Mouse (Mus musculus) hindbrain, embryonic 12.5 days (tissue): ENCODE measurements at regions not wholly inside any gene's neighbourhood (a gene's known extent, or its start where the extent isn't known, plus 50 kb on each side); places are given as distances from the start of the nearest gene placed in this dataset.

ENCODE experiments used
- ATAC-seq: fragments of 200-750 bp; cut with Nextera tagmentation; 2 replicates; pipeline ENCODE4 v1.8.0; 2017; ENCODE audit warnings: moderate TSS enrichment; ENCODE audit not compliant: low FRiP score
- H3K27ac ChIP-seq: fragments of 300-500 bp; sonication (generic); 2 replicates; pipeline ENCODE4 v1.5.1; 2016; ENCODE audit warnings: mild to moderate bottlenecking
- H3K27me3 ChIP-seq: fragments of 300-500 bp; sonication (generic); 2 replicates; pipeline ENCODE4 v1.6.1; 2016; ENCODE audit warnings: mild to moderate bottlenecking
- H3K36me3 ChIP-seq: fragments of 300-500 bp; sonication (generic); 2 replicates; pipeline ENCODE4 v1.6.1; 2016; ENCODE audit warnings: mild to moderate bottlenecking
- H3K4me1 ChIP-seq: fragments of 300-500 bp; sonication (generic); 2 replicates; pipeline ENCODE4 v1.6.1; 2016
- H3K4me2 ChIP-seq: fragments of 300-500 bp; sonication (generic); replicated peaks from 2 replicates; pipeline ENCODE4 v1.6.1; 2016; ENCODE audit warnings: mild to moderate bottlenecking
- H3K4me3 ChIP-seq: fragments of 300-500 bp; sonication (generic); 2 replicates; pipeline ENCODE4 v1.5.1; 2016; ENCODE audit warnings: mild to moderate bottlenecking
- H3K9ac ChIP-seq: fragments of 300-500 bp; sonication (generic); 2 replicates; pipeline ENCODE4 v1.6.1; 2016; ENCODE audit warnings: mild to moderate bottlenecking, moderate library complexity
- H3K9me3 ChIP-seq: fragments of 300-500 bp; sonication (generic); replicated peaks from 2 replicates; pipeline ENCODE4 v1.6.1; 2016; ENCODE audit warnings: mild to moderate bottlenecking
- WGBS: fragments of 180-500 bp; shearing (Covaris S2); methylation state at CpG from one replicate; pipeline ENCODE4 v1.1.7; 2016; 5-methylcytosine and 5-hydroxymethylcytosine counted together

- Histone ChIP-seq H3K36me3 (no peaks in the 10 kb centered on the region), H3K4me3 (no peak overlapping the region), H3K27ac (no peak overlapping the region), H3K9ac (no peak overlapping the region), H3K27me3 (0 out of 2 replicates have a peak, but pooled peaks cover 10% of the 10 kb centered on the region), H3K9me3 (no peaks in the 10 kb centered on the region), H3K4me2 (no peak overlapping the region), H3K4me1 (no peaks in the 10 kb centered on the region)
- WGBS: 34% methylated on average over 5 of the region's 5 CpGs
- ATAC-seq: no peak
These were observed 171.1 kb upstream of the Mkln1 start for GRCm38 (mm10) chr6:31227406-31227805.

- Histone ChIP-seq H3K27me3 (0 out of 2 replicates have a peak, but pooled peaks cover 10% of the 10 kb centered on the region), H3K9ac (no peak overlapping the region), H3K4me1 (peaks cover 1% of the 10 kb centered on the region; the same call in 1 of the 2 replicates), H3K27ac (no peak overlapping the region), H3K4me2 (no peak overlapping the region), H3K4me3 (no peak overlapping the region), H3K9me3 (no peaks in the 10 kb centered on the region), H3K36me3 (no peaks in the 10 kb centered on the region)
- ATAC-seq: no peak
- 90% methylated on average over 1 of the region's 1 CpGs for WGBS
These were observed 170.5 kb upstream of the Mkln1 start for GRCm38 (mm10) chr6:31228061-31228460.

GRCm38 (mm10) chr6:31231821-31232220 is 166.7 kb upstream of the Mkln1 start:
- Histone ChIP-seq H3K4me3 (no peak overlapping the region), H3K27ac (no peak overlapping the region), H3K9ac (no peak overlapping the region), H3K4me1 (peaks cover 10% of the 10 kb centered on the region), H3K9me3 (no peaks in the 10 kb centered on the region), H3K4me2 (no peak overlapping the region), H3K27me3 (no peaks in the 10 kb centered on the region), H3K36me3 (no peaks in the 10 kb centered on the region)
- no peak for ATAC-seq
- WGBS: 85% methylated on average over 4 of the region's 4 CpGs

GRCm38 (mm10) chr6:31233252-31233993 is 165.1 kb upstream of the Mkln1 start:
- peak; percentile 48; the same call in 1 of the 2 replicates for ATAC-seq
- Histone ChIP-seq H3K27me3 (no peaks in the 10 kb centered on the region), H3K9me3 (no peaks in the 10 kb centered on the region), H3K36me3 (no peaks in the 10 kb centered on the region), H3K4me2 (0 out of 2 replicates have a peak overlapping the region, but pooled peaks have one; percentile 1), H3K27ac (peak overlapping the region; percentile 55; the same call in 1 of the 2 replicates), H3K4me1 (peaks cover 10% of the 10 kb centered on the region), H3K9ac (no peak overlapping the region), H3K4me3 (no peak overlapping the region)
- WGBS: 47% methylated on average over 18 of the region's 18 CpGs

- no peaks in the 10 kb centered on the region for H3K36me3 ChIP-seq
- no peak overlapping the region for H3K27ac ChIP-seq
- no peaks in the 10 kb centered on the region for H3K9me3 ChIP-seq
- H3K4me1 ChIP-seq: no peaks in the 10 kb centered on the region
- no peak overlapping the region for H3K9ac ChIP-seq
- H3K27me3 ChIP-seq: no peaks in the 10 kb centered on the region
- ATAC-seq: no peak
- WGBS: 18% methylated on average over 9 of the region's 9 CpGs
- H3K4me2 ChIP-seq: no peak overlapping the region
- H3K4me3 ChIP-seq: no peak overlapping the region
These were observed 158.5 kb upstream of the Mkln1 start for GRCm38 (mm10) chr6:31240051-31240450.

GRCm38 (mm10) chr6:31250526-31250925 is 148.0 kb upstream of the Mkln1 start:
- Histone ChIP-seq H3K36me3 (no peaks in the 10 kb centered on the region), H3K4me3 (no peak overlapping the region), H3K4me2 (no peak overlapping the region), H3K27me3 (no peaks in the 10 kb centered on the region; the same call in 1 of the 2 replicates), H3K27ac (no peak overlapping the region), H3K9ac (no peak overlapping the region), H3K4me1 (peaks cover 4% of the 10 kb centered on the region; the same call in 1 of the 2 replicates), H3K9me3 (no peaks in the 10 kb centered on the region)
- no peak for ATAC-seq
- WGBS: 68% methylated on average over 2 of the region's 2 CpGs

- H3K4me2 ChIP-seq: peak overlapping the region; percentile 32
- ATAC-seq: no peak
- H3K36me3 ChIP-seq: no peaks in the 10 kb centered on the region
- H3K4me1 ChIP-seq: peaks cover 4% of the 10 kb centered on the region; the same call in 1 of the 2 replicates
- no peak overlapping the region for H3K9ac ChIP-seq
- no peak overlapping the region for H3K27ac ChIP-seq
- WGBS: 27% methylated on average over 15 of the region's 15 CpGs
- H3K9me3 ChIP-seq: no peaks in the 10 kb centered on the region
- H3K4me3 ChIP-seq: no peak overlapping the region
- H3K27me3 ChIP-seq: no peaks in the 10 kb centered on the region
These were observed 145.1 kb upstream of the Mkln1 start for GRCm38 (mm10) chr6:31253251-31253935.

GRCm38 (mm10) chr6:31260645-31261345 is 137.7 kb upstream of the Mkln1 start:
- Histone ChIP-seq H3K9me3 (no peaks in the 10 kb centered on the region), H3K27me3 (no peaks in the 10 kb centered on the region), H3K4me3 (no peak overlapping the region), H3K27ac (no peak overlapping the region), H3K4me2 (no peak overlapping the region), H3K36me3 (no peaks in the 10 kb centered on the region), H3K4me1 (no peaks in the 10 kb centered on the region), H3K9ac (no peak overlapping the region)
- ATAC-seq: no peak
- 87% methylated on average over 10 of the region's 10 CpGs for WGBS

GRCm38 (mm10) chr6:31261797-31262540 is 136.6 kb upstream of the Mkln1 start:
- H3K4me2 ChIP-seq: no peak overlapping the region
- no peaks in the 10 kb centered on the region for H3K27me3 ChIP-seq
- WGBS: 90% methylated on average over 15 of the region's 15 CpGs
- H3K9ac ChIP-seq: no peak overlapping the region
- H3K4me1 ChIP-seq: no peaks in the 10 kb centered on the region
- H3K27ac ChIP-seq: no peak overlapping the region
- H3K9me3 ChIP-seq: no peaks in the 10 kb centered on the region
- no peak overlapping the region for H3K4me3 ChIP-seq
- H3K36me3 ChIP-seq: no peaks in the 10 kb centered on the region
- no peak for ATAC-seq

- Histone ChIP-seq H3K36me3 (no peaks in the 10 kb centered on the region), H3K9me3 (no peaks in the 10 kb centered on the region), H3K27me3 (no peaks in the 10 kb centered on the region), H3K4me3 (no peak overlapping the region), H3K27ac (no peak overlapping the region), H3K4me1 (no peaks in the 10 kb centered on the region), H3K9ac (no peak overlapping the region), H3K4me2 (no peak overlapping the region)
- WGBS: 88% methylated on average over 8 of the region's 8 CpGs
- ATAC-seq: no peak
These were observed 135.9 kb upstream of the Mkln1 start for GRCm38 (mm10) chr6:31262651-31263050.

- H3K27ac ChIP-seq: no peak overlapping the region
These were observed 134.7 kb upstream of the Mkln1 start for GRCm38 (mm10) chr6:31263821-31264220.

More at GRCm38 (mm10) chr6:31263821-31264220, 134.7 kb upstream of the Mkln1 start:
- H3K4me1 ChIP-seq: no peaks in the 10 kb centered on the region
- ATAC-seq: no peak
- H3K4me3 ChIP-seq: no peak overlapping the region
- no peaks in the 10 kb centered on the region for H3K36me3 ChIP-seq
- H3K9ac ChIP-seq: no peak overlapping the region
- no peaks in the 10 kb centered on the region for H3K9me3 ChIP-seq
- H3K4me2 ChIP-seq: no peak overlapping the region
- 91% methylated on average over 6 of the region's 6 CpGs for WGBS
- H3K27me3 ChIP-seq: no peaks in the 10 kb centered on the region
